Mouse (Mus musculus) midbrain, embryonic 16.5 days (tissue): Measurements from ENCODE around the gene Nudt15. TPM values are rescaled to one million over a fixed set of nuclear protein-coding genes. Genes with fewer than 3 reads are reported as not detected.
A peak's percentile ranks its signal among the peaks of the same experiment; 100 is the strongest.

Source experiments
- ATAC-seq: fragments of 200-750 bp; cut with Nextera tagmentation; 2 replicates; pipeline ENCODE4 v1.8.0; 2017; ENCODE audit warnings: moderate TSS enrichment
- H3K27ac ChIP-seq: fragments of 300-500 bp; sonication (generic); 2 replicates; pipeline ENCODE4 v1.5.1; 2014; ENCODE audit warnings: mild to moderate bottlenecking, low read length, mixed read lengths
- H3K27me3 ChIP-seq: fragments of 300-500 bp; sonication (generic); 2 replicates; pipeline ENCODE4 v1.6.1; 2014; ENCODE audit warnings: low read depth, low read length, mixed read lengths; ENCODE audit not compliant: control insufficient read depth, insufficient read depth
- H3K36me3 ChIP-seq: fragments of 300-500 bp; sonication (generic); 2 replicates; pipeline ENCODE4 v1.6.1; 2014; ENCODE audit warnings: mild to moderate bottlenecking, low read length, moderate library complexity, mixed read lengths; ENCODE audit not compliant: control insufficient read depth, insufficient read depth
- H3K4me1 ChIP-seq: fragments of 300-500 bp; sonication (generic); 2 replicates; pipeline ENCODE4 v1.6.1; 2014; ENCODE audit warnings: mild to moderate bottlenecking, low read length, mixed read lengths; ENCODE audit not compliant: control insufficient read depth, insufficient read depth
- H3K4me2 ChIP-seq: fragments of 300-500 bp; sonication (generic); 2 replicates; pipeline ENCODE4 v1.6.1; 2014; ENCODE audit warnings: mild to moderate bottlenecking, low read length, mixed read lengths
- H3K4me3 ChIP-seq: fragments of 300-500 bp; sonication (generic); 2 replicates; pipeline ENCODE4 v1.5.1; 2014; ENCODE audit warnings: low read depth, mild to moderate bottlenecking, low read length, moderate library complexity, mixed read lengths
- H3K9ac ChIP-seq: fragments of 300-500 bp; sonication (generic); 2 replicates; pipeline ENCODE4 v1.6.1; 2014; ENCODE audit warnings: low read depth, low read length, mixed read lengths
- H3K9me3 ChIP-seq: fragments of 300-500 bp; sonication (generic); replicated peaks from 2 replicates; pipeline ENCODE4 v1.6.1; 2014; ENCODE audit warnings: mild to moderate bottlenecking, low read length, mixed read lengths; ENCODE audit not compliant: control insufficient read depth, poor library complexity, severe bottlenecking
- WGBS: fragments of 180-500 bp; shearing (Covaris S2); extraction: QIAGEN DNeasy Blood & Tissue Kit; methylation state at CpG from one replicate; pipeline ENCODE4 v1.1.7; 2014; 5-methylcytosine and 5-hydroxymethylcytosine counted together
- polyA plus RNA-seq: library from polyadenylated mRNA; unstranded; fragments of >200 nt; fragmentation: Nextera tagmentation; extraction: Ambion mirVana; gene quantifications from 2 replicates; pipeline ENCODE4 v1.2.1, GENCODE M21; 2015

Gene Nudt15
- polyA plus RNA-seq, 1 experiment from 2014 or later: 7.7 TPM

GRCm38 (mm10) chr14:73524136-73524535 is 23.9 kb downstream of the Nudt15 start:
- no peaks in the 10 kb centered on the region for H3K36me3 ChIP-seq
- no peak overlapping the region for H3K9ac ChIP-seq
- no peak overlapping the region for H3K27ac ChIP-seq
- no peak overlapping the region for H3K4me3 ChIP-seq
- peaks cover 3% of the 10 kb centered on the region; the same call in 1 of the 2 replicates for H3K4me1 ChIP-seq
- no peaks in the 10 kb centered on the region for H3K9me3 ChIP-seq
- no peaks in the 10 kb centered on the region for H3K27me3 ChIP-seq
- H3K4me2 ChIP-seq: no peak overlapping the region
- no peak for ATAC-seq
- 80% methylated on average over 3 of the region's 3 CpGs for WGBS

- H3K36me3 ChIP-seq: peaks cover 5% of the 10 kb centered on the region; the same call in 1 of the 2 replicates
- peak within 1 kb of the TSS; percentile 40; the same call in 1 of the 2 replicates for H3K27ac ChIP-seq
- H3K9ac ChIP-seq: peak within 1 kb of the TSS; percentile 87
- peak within 1 kb of the TSS; percentile 89 for H3K4me2 ChIP-seq
- H3K27me3 ChIP-seq: no peaks in the 10 kb centered on the region
- H3K9me3 ChIP-seq: no peaks in the 10 kb centered on the region
- H3K4me3 ChIP-seq: peak within 1 kb of the TSS; percentile 90
- ATAC-seq: peak; percentile 97
- H3K4me1 ChIP-seq: peaks cover 9% of the 10 kb centered on the region
- WGBS: under 1% methylated on average over 37 of the region's 41 CpGs
Measured at GRCm38 (mm10) chr14:73509765-73510423, 38.1 kb downstream of the Nudt15 start, which contains the start of gene Med4. TSS of gene Med4 (plus strand) at chr14:73510025.

- 95% methylated on average over 6 of the region's 6 CpGs for WGBS
Measured at GRCm38 (mm10) chr14:73508630-73509395, 39.2 kb downstream of the Nudt15 start.

GRCm38 (mm10) chr14:73507702-73508376 is 40.2 kb downstream of the Nudt15 start:
- peaks cover 3% of the 10 kb centered on the region; the same call in 1 of the 2 replicates for H3K36me3 ChIP-seq
- H3K4me3 ChIP-seq: no peak overlapping the region
- 75% methylated on average over 11 of the region's 11 CpGs for WGBS

More at GRCm38 (mm10) chr14:73508630-73509395, 39.2 kb downstream of the Nudt15 start:
- Histone ChIP-seq H3K27ac (no peak overlapping the region), H3K9ac (no peak overlapping the region), H3K36me3 (peaks cover 3% of the 10 kb centered on the region; the same call in 1 of the 2 replicates), H3K4me1 (peaks cover 9% of the 10 kb centered on the region), H3K4me2 (no peak overlapping the region), H3K9me3 (no peaks in the 10 kb centered on the region), H3K27me3 (no peaks in the 10 kb centered on the region), H3K4me3 (no peak overlapping the region)
- no peak for ATAC-seq

GRCm38 (mm10) chr14:73507200-73507599 is 40.8 kb downstream of the Nudt15 start:
- Histone ChIP-seq H3K9me3 (no peaks in the 10 kb centered on the region), H3K27ac (no peak overlapping the region), H3K36me3 (peaks cover 2% of the 10 kb centered on the region; the same call in 1 of the 2 replicates), H3K4me2 (no peak overlapping the region), H3K4me1 (peaks cover 13% of the 10 kb centered on the region), H3K4me3 (no peak overlapping the region), H3K27me3 (no peaks in the 10 kb centered on the region), H3K9ac (no peak overlapping the region)
- ATAC-seq: no peak
- 91% methylated on average over 15 of the region's 15 CpGs for WGBS

More at GRCm38 (mm10) chr14:73507702-73508376, 40.2 kb downstream of the Nudt15 start:
- Histone ChIP-seq H3K9ac (no peak overlapping the region), H3K9me3 (no peaks in the 10 kb centered on the region), H3K27me3 (no peaks in the 10 kb centered on the region), H3K4me2 (no peak overlapping the region), H3K4me1 (peaks cover 12% of the 10 kb centered on the region), H3K27ac (no peak overlapping the region)
- no peak for ATAC-seq

- Histone ChIP-seq H3K9me3 (no peaks in the 10 kb centered on the region), H3K4me1 (peaks cover 13% of the 10 kb centered on the region), H3K27me3 (no peaks in the 10 kb centered on the region), H3K9ac (no peak overlapping the region), H3K4me3 (no peak overlapping the region), H3K4me2 (no peak overlapping the region), H3K36me3 (no peaks in the 10 kb centered on the region), H3K27ac (no peak overlapping the region)
- ATAC-seq: no peak
- WGBS: 61% methylated on average over 8 of the region's 8 CpGs
Measured at GRCm38 (mm10) chr14:73506283-73506682, 41.8 kb downstream of the Nudt15 start.

GRCm38 (mm10) chr14:73503237-73503933 is 44.7 kb downstream of the Nudt15 start:
- H3K4me2 ChIP-seq: no peak overlapping the region
- ATAC-seq: peak; percentile 75
- 54% methylated on average over 13 of the region's 13 CpGs for WGBS

GRCm38 (mm10) chr14:73502591-73503184 is 45.4 kb downstream of the Nudt15 start:
- no peak overlapping the region for H3K9ac ChIP-seq
- H3K4me1 ChIP-seq: peaks cover 4% of the 10 kb centered on the region; the same call in 1 of the 2 replicates
- H3K4me2 ChIP-seq: no peak overlapping the region
- H3K36me3 ChIP-seq: no peaks in the 10 kb centered on the region
- WGBS: 40% methylated on average over 7 of the region's 7 CpGs
- peak overlapping the region; percentile 65 for H3K27ac ChIP-seq
- no peaks in the 10 kb centered on the region for H3K9me3 ChIP-seq
- H3K27me3 ChIP-seq: no peaks in the 10 kb centered on the region
- no peak overlapping the region for H3K4me3 ChIP-seq
- peak; percentile 81 for ATAC-seq

More at GRCm38 (mm10) chr14:73503237-73503933, 44.7 kb downstream of the Nudt15 start:
- H3K27me3 ChIP-seq: no peaks in the 10 kb centered on the region
- H3K4me1 ChIP-seq: peaks cover 4% of the 10 kb centered on the region; the same call in 1 of the 2 replicates
- H3K27ac ChIP-seq: peak overlapping the region; percentile 65
- H3K9ac ChIP-seq: no peak overlapping the region
- no peak overlapping the region for H3K4me3 ChIP-seq
- no peaks in the 10 kb centered on the region for H3K36me3 ChIP-seq
- H3K9me3 ChIP-seq: no peaks in the 10 kb centered on the region
